Mouse (Mus musculus) CD4-positive, CD25-positive, alpha-beta regulatory T cell, adult 2 months (primary cell): Measurements from ENCODE around the gene Gpx1.
"Not testable (repeated sequence)": the region's sequence is repeated elsewhere in the genome, so short reads cannot be mapped to it uniquely, and the experiment has no call there.

Experiments
- DNase-seq: peaks from one replicate; pipeline ENCODE4 v3.0.0-alpha.2; 2012; ENCODE audit warnings: low read depth, low spot score

The Gpx1 gene

GRCm38 (mm10) chr9:108338886-108339781, at the start of gene Gpx1:
Gene Gpx1, plus strand, starts transcription at chr9:108338903.
- DNase-seq: peak; percentile 93

- no peak for DNase-seq
Observed at GRCm38 (mm10) chr9:108289347-108289746, 49.4 kb upstream of the Gpx1 start.

GRCm38 (mm10) chr9:108290016-108290750, 48.5 kb upstream of the Gpx1 start, which contains the start of gene Nicn1:
Gene Nicn1, plus strand, starts transcription at chr9:108290429.
- peak; percentile 95 for DNase-seq

- DNase-seq: no peak
Observed at GRCm38 (mm10) chr9:108290773-108291172, 47.9 kb upstream of the Gpx1 start.

GRCm38 (mm10) chr9:108296453-108297355, 42.0 kb upstream of the Gpx1 start, which contains the start of gene Amt:
Gene Amt, plus strand, starts transcription at chr9:108296853.
- DNase-seq: no peak

- DNase-seq: no peak
Observed at GRCm38 (mm10) chr9:108301853-108302252, 36.9 kb upstream of the Gpx1 start.

- DNase-seq: no peak
Observed at GRCm38 (mm10) chr9:108304716-108305115, 34.0 kb upstream of the Gpx1 start.

GRCm38 (mm10) chr9:108305170-108305569, 33.5 kb upstream of the Gpx1 start:
- DNase-seq: no peak

- DNase-seq: peak; percentile 99
Observed at GRCm38 (mm10) chr9:108305629-108306520, 32.8 kb upstream of the Gpx1 start, which contains the start of the genes Rhoa and Tcta. Gene Rhoa, plus strand, starts transcription at chr9:108306129. Gene Tcta, minus strand, starts transcription at chr9:108306160.

GRCm38 (mm10) chr9:108306571-108306980, 32.1 kb upstream of the Gpx1 start:
- peak; percentile 91 for DNase-seq

GRCm38 (mm10) chr9:108307021-108307807, 31.5 kb upstream of the Gpx1 start:
- peak; percentile 41 for DNase-seq

GRCm38 (mm10) chr9:108308141-108308540, 30.6 kb upstream of the Gpx1 start:
- no peak for DNase-seq

GRCm38 (mm10) chr9:108317572-108317971, 21.1 kb upstream of the Gpx1 start:
- peak; percentile 40 for DNase-seq

GRCm38 (mm10) chr9:108318462-108318861, 20.2 kb upstream of the Gpx1 start:
- no peak for DNase-seq

GRCm38 (mm10) chr9:108322054-108322453, 16.6 kb upstream of the Gpx1 start:
- DNase-seq: not testable (repeated sequence)

- DNase-seq: no peak
Observed at GRCm38 (mm10) chr9:108324784-108325183, 13.9 kb upstream of the Gpx1 start.

- DNase-seq: no peak
Observed at GRCm38 (mm10) chr9:108325811-108326210, 12.9 kb upstream of the Gpx1 start.

- DNase-seq: no peak
Observed at GRCm38 (mm10) chr9:108337848-108338550, 704 bp upstream of the Gpx1 start.

- DNase-seq: peak; percentile 28
Observed at GRCm38 (mm10) chr9:108338551-108338885, 185 bp upstream of the Gpx1 start.
